Mouse (Mus musculus) E14TG2a.4 (cell line): ENCODE data around the gene Selplg.

Source experiments
- H3K27me3 ChIP-seq: 2 replicates; pipeline ENCODE4 v1.6.1; 2014; ENCODE audit warnings: low read length, control low read depth; ENCODE audit not compliant: insufficient read depth
- H3K36me3 ChIP-seq: 2 replicates; pipeline ENCODE4 v1.6.1; 2014; ENCODE audit warnings: low read length, control low read depth; ENCODE audit not compliant: insufficient read depth
- H3K4me1 ChIP-seq: replicated peaks from 2 replicates; pipeline ENCODE4 v1.6.1; 2014; ENCODE audit warnings: low read depth, low read length, control low read depth
- H3K4me3 ChIP-seq: replicated peaks from 2 replicates; pipeline ENCODE4 v1.5.1; 2014; ENCODE audit warnings: mild to moderate bottlenecking, low read length
- H3K9me3 ChIP-seq: 2 replicates; pipeline ENCODE4 v1.6.1; 2014; ENCODE audit warnings: low read length, control low read depth
- CTCF ChIP-seq: conservative IDR thresholded peaks from 2 replicates; pipeline ENCODE4 v1.5.1; 2014; ENCODE audit warnings: low read length
- NANOG ChIP-seq: IDR thresholded peaks from 2 replicates; pipeline ENCODE4 v1.6.1; 2014; ENCODE audit warnings: borderline replicate concordance, low read length, mixed read lengths
- POU5F1 ChIP-seq: IDR thresholded peaks from 2 replicates; pipeline ENCODE4 v1.6.1; 2014; ENCODE audit warnings: low read length, borderline replicate concordance

The Selplg gene

GRCm38 (mm10) chr5:113805301-113805700 is 27.1 kb downstream of the Selplg start:
- Histone ChIP-seq H3K4me1 (peaks cover 16% of the 10 kb centered on the region), H3K27me3 (peaks cover 4% of the 10 kb centered on the region; the same call in 1 of the 2 replicates), H3K36me3 (no peaks in the 10 kb centered on the region), H3K9me3 (no peaks in the 10 kb centered on the region), H3K4me3 (no peak overlapping the region)
- TF ChIP-seq CTCF (no peak), POU5F1 (no peak), NANOG (no peak)

GRCm38 (mm10) chr5:113804395-113804966 is 28.0 kb downstream of the Selplg start:
- Histone ChIP-seq H3K4me1 (peaks cover 23% of the 10 kb centered on the region), H3K4me3 (no peak overlapping the region), H3K27me3 (peaks cover 5% of the 10 kb centered on the region), H3K36me3 (no peaks in the 10 kb centered on the region), H3K9me3 (no peaks in the 10 kb centered on the region)
- TF ChIP-seq NANOG (no peak), POU5F1 (no peak), CTCF (no peak)

GRCm38 (mm10) chr5:113800280-113800679 is 32.2 kb downstream of the Selplg start, which contains the start of gene Tmem119:
TSS of gene Tmem119 (minus strand) at chr5:113800516.
- Histone ChIP-seq H3K4me1 (peaks cover 49% of the 10 kb centered on the region), H3K9me3 (no peaks in the 10 kb centered on the region), H3K4me3 (peak within 1 kb of the TSS; percentile 23; the same call in 1 of the 2 replicates), H3K36me3 (no peaks in the 10 kb centered on the region), H3K27me3 (peaks cover 31% of the 10 kb centered on the region)
- TF ChIP-seq NANOG (no peak), CTCF (no peak), POU5F1 (no peak)

- H3K27me3 ChIP-seq, result peaks cover 36% of the 10 kb centered on the region
- peaks cover 53% of the 10 kb centered on the region for H3K4me1 ChIP-seq
- no peak for TF ChIP-seq POU5F1
- TF ChIP-seq NANOG, result no peak
- TF ChIP-seq CTCF, result no peak
- H3K36me3 ChIP-seq, result no peaks in the 10 kb centered on the region
- no peak overlapping the region for H3K4me3 ChIP-seq
- no peaks in the 10 kb centered on the region for H3K9me3 ChIP-seq
Measured at GRCm38 (mm10) chr5:113799691-113800090, 32.8 kb downstream of the Selplg start.

- Histone ChIP-seq H3K4me3 (no peak overlapping the region), H3K9me3 (no peaks in the 10 kb centered on the region), H3K36me3 (no peaks in the 10 kb centered on the region), H3K4me1 (peaks cover 53% of the 10 kb centered on the region), H3K27me3 (peaks cover 41% of the 10 kb centered on the region)
- TF ChIP-seq CTCF (no peak), POU5F1 (no peak), NANOG (no peak)
Measured at GRCm38 (mm10) chr5:113798525-113798924, 33.9 kb downstream of the Selplg start.

- Histone ChIP-seq H3K4me1 (peaks cover 57% of the 10 kb centered on the region), H3K36me3 (no peaks in the 10 kb centered on the region), H3K4me3 (peak overlapping the region; percentile 50), H3K27me3 (peaks cover 41% of the 10 kb centered on the region), H3K9me3 (no peaks in the 10 kb centered on the region)
- no peak for TF ChIP-seq CTCF
- TF ChIP-seq NANOG, result no peak
Measured at GRCm38 (mm10) chr5:113797149-113797882, 35.1 kb downstream of the Selplg start.

GRCm38 (mm10) chr5:113796401-113797148 is 35.9 kb downstream of the Selplg start:
- H3K4me1 ChIP-seq, result peaks cover 65% of the 10 kb centered on the region
- H3K27me3 ChIP-seq, result peaks cover 41% of the 10 kb centered on the region
- TF ChIP-seq POU5F1 (no peak), CTCF (no peak), NANOG (no peak)
- H3K9me3 ChIP-seq, result no peaks in the 10 kb centered on the region
- peak overlapping the region; percentile 50 for H3K4me3 ChIP-seq
- H3K36me3 ChIP-seq, result no peaks in the 10 kb centered on the region

GRCm38 (mm10) chr5:113791197-113792095 is 41.0 kb downstream of the Selplg start:
- H3K36me3 ChIP-seq, result no peaks in the 10 kb centered on the region
- H3K27me3 ChIP-seq, result peaks cover 24% of the 10 kb centered on the region
- no peaks in the 10 kb centered on the region for H3K9me3 ChIP-seq
- TF ChIP-seq NANOG (no peak), POU5F1 (no peak), CTCF (no peak)
- H3K4me1 ChIP-seq, result peaks cover 45% of the 10 kb centered on the region
- H3K4me3 ChIP-seq, result no peak overlapping the region
